Mouse (Mus musculus) kidney, adult 2 months (tissue): ENCODE results near the gene Madd.

Source experiments
- CTCF ChIP-seq: fragments of 200-500 bp; conservative IDR thresholded peaks from 2 replicates; pipeline ENCODE4 v1.5.1; 2011; ENCODE audit warnings: low read depth, mild to moderate bottlenecking, control low read depth, low read length, moderate library complexity, mixed read lengths; ENCODE audit not compliant: insufficient read depth, insufficient read length
- POLR2A ChIP-seq: fragments of 200-500 bp; IDR thresholded peaks from one replicate; pipeline ENCODE4 v1.6.1; 2011; ENCODE audit warnings: low read depth, low read length, control low read depth

- TF ChIP-seq CTCF, result peak; percentile 96
- no peak for TF ChIP-seq POLR2A
Observed at GRCm38 (mm10) chr2:91101124-91101740, 82.4 kb downstream of the Madd start.
